Mouse (Mus musculus) midbrain, embryonic 16.5 days (tissue): ENCODE data around the gene Rpl9-ps1. TPM values are rescaled to one million over a fixed set of nuclear protein-coding genes. Genes with fewer than 3 reads are reported as not detected.

Experiments used
- ATAC-seq: fragments of 200-750 bp; cut with Nextera tagmentation; 2 replicates; pipeline ENCODE4 v1.8.0; 2017; ENCODE audit warnings: moderate TSS enrichment
- H3K27ac ChIP-seq: fragments of 300-500 bp; sonication (generic); 2 replicates; pipeline ENCODE4 v1.5.1; 2014; ENCODE audit warnings: mild to moderate bottlenecking, low read length, mixed read lengths
- H3K27me3 ChIP-seq: fragments of 300-500 bp; sonication (generic); 2 replicates; pipeline ENCODE4 v1.6.1; 2014; ENCODE audit warnings: low read depth, low read length, mixed read lengths; ENCODE audit not compliant: control insufficient read depth, insufficient read depth
- H3K36me3 ChIP-seq: fragments of 300-500 bp; sonication (generic); 2 replicates; pipeline ENCODE4 v1.6.1; 2014; ENCODE audit warnings: mild to moderate bottlenecking, low read length, moderate library complexity, mixed read lengths; ENCODE audit not compliant: control insufficient read depth, insufficient read depth
- H3K4me1 ChIP-seq: fragments of 300-500 bp; sonication (generic); 2 replicates; pipeline ENCODE4 v1.6.1; 2014; ENCODE audit warnings: mild to moderate bottlenecking, low read length, mixed read lengths; ENCODE audit not compliant: control insufficient read depth, insufficient read depth
- H3K4me2 ChIP-seq: fragments of 300-500 bp; sonication (generic); 2 replicates; pipeline ENCODE4 v1.6.1; 2014; ENCODE audit warnings: mild to moderate bottlenecking, low read length, mixed read lengths
- H3K4me3 ChIP-seq: fragments of 300-500 bp; sonication (generic); 2 replicates; pipeline ENCODE4 v1.5.1; 2014; ENCODE audit warnings: low read depth, mild to moderate bottlenecking, low read length, moderate library complexity, mixed read lengths
- H3K9ac ChIP-seq: fragments of 300-500 bp; sonication (generic); 2 replicates; pipeline ENCODE4 v1.6.1; 2014; ENCODE audit warnings: low read depth, low read length, mixed read lengths
- H3K9me3 ChIP-seq: fragments of 300-500 bp; sonication (generic); replicated peaks from 2 replicates; pipeline ENCODE4 v1.6.1; 2014; ENCODE audit warnings: mild to moderate bottlenecking, low read length, mixed read lengths; ENCODE audit not compliant: control insufficient read depth, poor library complexity, severe bottlenecking
- WGBS: fragments of 180-500 bp; shearing (Covaris S2); extraction: QIAGEN DNeasy Blood & Tissue Kit; methylation state at CpG from one replicate; pipeline ENCODE4 v1.1.7; 2014; 5-methylcytosine and 5-hydroxymethylcytosine counted together
- polyA plus RNA-seq: library from polyadenylated mRNA; unstranded; fragments of >200 nt; fragmentation: Nextera tagmentation; extraction: Ambion mirVana; gene quantifications from 2 replicates; pipeline ENCODE4 v1.2.1, GENCODE M21; 2015

Rpl9-ps1 gene
- polyA plus RNA-seq, 1 experiment from 2014 or later, result not detected

GRCm38 (mm10) chr11:83634425-83634824, 11.0 kb downstream of the Rpl9-ps1 start:
- 54% methylated on average over 4 of the region's 4 CpGs for WGBS
- Histone ChIP-seq H3K4me2 (no peak overlapping the region), H3K9me3 (no peaks in the 10 kb centered on the region), H3K36me3 (no peaks in the 10 kb centered on the region), H3K27ac (no peak overlapping the region), H3K27me3 (no peaks in the 10 kb centered on the region), H3K4me3 (no peak overlapping the region), H3K9ac (no peak overlapping the region), H3K4me1 (0 out of 2 replicates have a peak, but pooled peaks cover 3% of the 10 kb centered on the region)
- no peak for ATAC-seq

DNA sequence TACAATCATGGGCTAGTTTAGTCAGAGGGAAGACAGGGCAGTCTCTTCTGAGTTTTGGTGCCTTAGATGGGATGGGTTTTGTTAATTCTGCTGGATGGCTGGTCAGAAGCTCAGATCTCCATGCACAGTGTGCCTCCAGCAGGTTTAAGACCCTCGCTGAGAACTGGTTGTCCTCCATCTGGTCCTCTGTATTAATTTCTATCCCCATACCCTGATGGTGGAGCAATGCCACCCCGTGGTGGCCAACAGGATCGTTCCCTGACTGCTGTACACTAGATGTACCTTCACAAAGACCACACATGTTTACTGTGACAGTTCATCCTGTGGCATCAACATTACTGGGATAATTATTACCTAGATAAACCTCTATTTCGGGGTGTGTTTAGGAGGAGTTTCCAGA, 12.7 kb downstream of the Rpl9-ps1 start:
- Histone ChIP-seq H3K4me2 (no peak overlapping the region), H3K4me1 (0 out of 2 replicates have a peak, but pooled peaks cover 3% of the 10 kb centered on the region), H3K36me3 (no peaks in the 10 kb centered on the region), H3K27ac (no peak overlapping the region), H3K9ac (no peak overlapping the region), H3K9me3 (no peaks in the 10 kb centered on the region), H3K4me3 (no peak overlapping the region), H3K27me3 (no peaks in the 10 kb centered on the region)
- ATAC-seq, result no peak
- WGBS, result 77% methylated on average over 4 of the region's 4 CpGs

- Histone ChIP-seq H3K4me2 (no peak overlapping the region), H3K27me3 (no peaks in the 10 kb centered on the region), H3K36me3 (no peaks in the 10 kb centered on the region), H3K4me3 (no peak overlapping the region), H3K9ac (no peak overlapping the region), H3K27ac (no peak overlapping the region), H3K4me1 (0 out of 2 replicates have a peak, but pooled peaks cover 3% of the 10 kb centered on the region), H3K9me3 (no peaks in the 10 kb centered on the region)
- 86% methylated on average over 2 of the region's 2 CpGs for WGBS
- no peak for ATAC-seq
These were observed 14.4 kb downstream of the Rpl9-ps1 start for GRCm38 (mm10) chr11:83631065-83631464.

DNA sequence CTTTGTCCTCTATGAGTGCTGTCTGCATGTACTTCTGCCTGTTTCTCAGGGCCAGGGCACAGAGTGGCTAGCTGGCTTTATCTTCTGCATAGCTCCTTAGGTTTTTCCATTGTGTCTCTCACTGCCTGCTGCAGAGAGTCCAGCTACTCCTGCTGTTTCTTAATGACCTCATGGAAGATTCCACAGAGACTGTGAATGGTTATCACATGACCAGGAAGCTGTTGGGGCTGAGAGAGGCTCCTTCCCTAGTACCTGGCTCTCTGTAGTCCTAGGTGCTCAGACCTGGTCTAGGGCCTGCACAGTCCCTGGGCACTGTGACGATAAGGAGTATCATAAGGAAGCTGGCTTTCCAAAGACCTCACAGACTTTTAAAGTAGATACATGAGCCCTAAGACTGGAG, 14.8 kb downstream of the Rpl9-ps1 start:
- Histone ChIP-seq H3K4me2 (no peak overlapping the region), H3K9me3 (no peaks in the 10 kb centered on the region), H3K27ac (no peak overlapping the region), H3K9ac (no peak overlapping the region), H3K27me3 (no peaks in the 10 kb centered on the region), H3K4me1 (0 out of 2 replicates have a peak, but pooled peaks cover 3% of the 10 kb centered on the region), H3K36me3 (no peaks in the 10 kb centered on the region), H3K4me3 (no peak overlapping the region)
- ATAC-seq, result no peak
- 86% methylated on average over 1 of the region's 1 CpGs for WGBS

DNA sequence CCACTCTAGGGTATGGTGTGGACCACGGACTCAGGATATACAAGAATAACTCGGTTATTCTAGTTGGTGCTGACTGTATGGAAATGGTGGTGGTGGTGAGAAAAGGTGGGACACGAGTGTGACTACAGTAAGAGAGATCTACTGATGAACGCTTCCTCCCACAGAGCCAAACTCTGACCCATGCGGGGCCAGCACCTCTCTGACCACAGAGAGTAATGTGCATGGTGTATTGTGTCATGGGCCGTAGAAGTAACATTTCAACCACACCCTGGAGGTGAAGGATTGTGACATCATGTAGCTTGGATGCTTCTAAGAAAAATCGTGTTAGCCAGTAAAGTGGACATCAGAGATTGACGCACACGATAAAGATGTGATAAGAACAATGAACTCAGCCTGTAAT, 16.6 kb downstream of the Rpl9-ps1 start:
- ATAC-seq, result no peak
- Histone ChIP-seq H3K27me3 (no peaks in the 10 kb centered on the region), H3K4me1 (no peaks in the 10 kb centered on the region), H3K36me3 (no peaks in the 10 kb centered on the region), H3K27ac (no peak overlapping the region), H3K9ac (no peak overlapping the region), H3K9me3 (no peaks in the 10 kb centered on the region), H3K4me3 (no peak overlapping the region), H3K4me2 (no peak overlapping the region)
- 88% methylated on average over 9 of the region's 9 CpGs for WGBS

DNA sequence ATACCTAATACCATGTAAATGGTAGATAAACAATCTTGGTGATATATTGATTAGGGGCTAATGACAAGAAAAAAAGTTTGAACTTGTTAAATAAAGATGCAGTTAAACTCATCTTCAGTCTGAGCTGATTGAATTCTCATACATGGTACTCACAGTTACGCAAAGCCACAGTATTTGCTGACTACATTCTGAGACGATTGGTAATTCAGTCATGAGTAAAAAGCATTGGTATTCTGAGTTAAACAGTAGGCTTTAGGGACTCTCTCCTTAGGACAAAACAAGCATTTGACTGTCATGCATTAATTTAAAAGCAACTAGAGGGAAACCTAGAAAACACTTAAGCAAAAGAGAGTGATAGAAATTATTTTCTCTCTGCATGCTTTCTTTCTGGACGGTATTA, 21.8 kb downstream of the Rpl9-ps1 start:
- no peak overlapping the region for H3K27ac ChIP-seq
- H3K9me3 ChIP-seq, result no peaks in the 10 kb centered on the region
- no peak overlapping the region for H3K4me3 ChIP-seq
- H3K27me3 ChIP-seq, result no peaks in the 10 kb centered on the region
- H3K4me2 ChIP-seq, result no peak overlapping the region
- H3K4me1 ChIP-seq, result no peaks in the 10 kb centered on the region
- 87% methylated on average over 3 of the region's 3 CpGs for WGBS
- H3K36me3 ChIP-seq, result no peaks in the 10 kb centered on the region
- ATAC-seq, result no peak
- no peak overlapping the region for H3K9ac ChIP-seq

- 97% methylated on average over 1 of the region's 1 CpGs for WGBS
- Histone ChIP-seq H3K4me3 (no peak overlapping the region), H3K4me2 (no peak overlapping the region), H3K4me1 (no peaks in the 10 kb centered on the region), H3K27ac (no peak overlapping the region), H3K9me3 (no peaks in the 10 kb centered on the region), H3K9ac (no peak overlapping the region), H3K27me3 (no peaks in the 10 kb centered on the region), H3K36me3 (no peaks in the 10 kb centered on the region)
- no peak for ATAC-seq
These were observed 26.4 kb downstream of the Rpl9-ps1 start for GRCm38 (mm10) chr11:83619037-83619436.

DNA sequence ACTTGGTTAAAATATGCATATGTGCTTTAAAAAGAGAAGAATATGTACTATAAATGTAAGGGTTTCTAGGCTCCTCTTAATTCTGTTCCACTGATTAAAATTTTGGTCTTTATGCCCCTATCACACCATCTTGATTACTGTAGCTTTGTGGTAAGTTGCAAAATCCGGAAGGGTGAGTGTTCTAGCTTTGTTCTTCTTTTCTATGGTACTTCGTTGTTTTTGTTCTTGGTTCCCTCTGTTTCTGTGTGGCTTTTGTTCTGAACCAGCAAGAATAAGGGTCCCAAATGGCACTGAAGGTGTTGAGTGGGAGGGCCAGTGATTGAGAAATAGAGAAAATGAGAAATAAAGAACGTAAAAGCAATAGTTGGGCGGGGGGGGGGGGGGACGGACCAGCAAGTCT, 27.2 kb downstream of the Rpl9-ps1 start:
- Histone ChIP-seq H3K4me1 (no peaks in the 10 kb centered on the region), H3K4me3 (no peak overlapping the region), H3K9me3 (no peaks in the 10 kb centered on the region), H3K27ac (no peak overlapping the region), H3K36me3 (no peaks in the 10 kb centered on the region), H3K27me3 (no peaks in the 10 kb centered on the region), H3K4me2 (no peak overlapping the region), H3K9ac (no peak overlapping the region)
- 64% methylated on average over 5 of the region's 5 CpGs for WGBS
- ATAC-seq, result no peak

DNA sequence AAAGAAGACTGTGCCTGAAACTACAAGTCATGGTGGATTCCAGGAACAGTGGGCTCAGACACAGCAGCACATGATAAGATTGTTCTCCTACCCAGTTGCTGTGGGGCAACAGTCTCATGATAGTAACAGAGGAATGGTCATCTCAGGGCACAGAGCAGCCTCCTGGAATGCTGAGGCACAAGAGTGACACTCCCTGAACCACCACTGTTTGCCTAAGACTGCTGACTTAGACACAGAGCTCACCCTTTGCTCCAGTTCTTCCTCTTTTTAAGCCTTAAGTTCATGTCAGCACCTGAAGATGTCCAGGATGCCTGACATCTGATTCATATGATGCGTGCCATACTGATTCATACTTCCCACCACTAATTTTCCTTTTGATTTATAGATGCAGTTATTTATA, 28.8 kb downstream of the Rpl9-ps1 start:
- ATAC-seq, result no peak

DNA sequence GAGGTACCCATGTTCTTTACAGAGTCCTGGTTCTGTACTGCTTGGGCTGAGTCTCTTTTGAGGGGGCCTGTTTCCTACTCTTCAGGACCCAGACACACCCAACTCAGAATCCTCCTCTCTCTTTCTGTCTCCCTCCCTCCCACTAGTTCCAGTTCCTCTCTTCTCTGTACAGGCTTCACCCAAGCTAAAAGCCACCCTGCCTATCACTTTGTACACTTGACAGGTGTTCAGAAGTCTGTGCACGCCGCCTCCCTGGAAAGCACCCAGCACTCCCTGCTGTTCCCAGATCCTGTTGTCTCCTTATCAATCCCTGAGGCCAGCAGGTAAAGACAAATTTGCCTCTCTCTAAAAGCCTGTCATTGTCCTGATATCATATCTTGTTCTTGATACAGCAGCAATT, 34.5 kb downstream of the Rpl9-ps1 start:
- no peak overlapping the region for H3K9ac ChIP-seq
- H3K27ac ChIP-seq, result no peak overlapping the region
- H3K9me3 ChIP-seq, result no peaks in the 10 kb centered on the region
- H3K4me2 ChIP-seq, result no peak overlapping the region
- no peak for ATAC-seq
- WGBS, result 77% methylated on average over 2 of the region's 2 CpGs
- no peaks in the 10 kb centered on the region for H3K27me3 ChIP-seq
- H3K36me3 ChIP-seq, result no peaks in the 10 kb centered on the region
- H3K4me1 ChIP-seq, result no peaks in the 10 kb centered on the region
- no peak overlapping the region for H3K4me3 ChIP-seq

More for the DNA sequence above, 28.8 kb downstream of the Rpl9-ps1 start:
- no peak overlapping the region for H3K4me3 ChIP-seq
- H3K9ac ChIP-seq, result no peak overlapping the region
- no peak overlapping the region for H3K27ac ChIP-seq
- H3K36me3 ChIP-seq, result no peaks in the 10 kb centered on the region
- 97% methylated on average over 1 of the region's 1 CpGs for WGBS
- no peaks in the 10 kb centered on the region for H3K9me3 ChIP-seq
- no peaks in the 10 kb centered on the region for H3K4me1 ChIP-seq
- H3K27me3 ChIP-seq, result no peaks in the 10 kb centered on the region
- H3K4me2 ChIP-seq, result no peak overlapping the region
